Mouse (Mus musculus): Measurements from ENCODE around the gene Gp9.
"Not testable (repeated sequence)": the region's sequence is repeated elsewhere in the genome, so short reads cannot be mapped to it uniquely, and the experiment has no call there.

The Gp9 gene

GRCm38 (mm10) chr6:87750184-87750910 is 27.5 kb upstream of the Gp9 start:
- no peak for DNase-seq (ENCODE audit: low spot score in 2 of 2)

- no peak for DNase-seq (ENCODE audit: low spot score in 2 of 2)
Observed at GRCm38 (mm10) chr6:87751574-87751973, 26.3 kb upstream of the Gp9 start.

GRCm38 (mm10) chr6:87755196-87755595 is 22.7 kb upstream of the Gp9 start:
- DNase-seq (ENCODE audit: low spot score in 2 of 2), result no peak

- no peak for DNase-seq (ENCODE audit: low spot score in 2 of 2)
Observed at GRCm38 (mm10) chr6:87756896-87757295, 21.0 kb upstream of the Gp9 start.

GRCm38 (mm10) chr6:87759404-87759803 is 18.5 kb upstream of the Gp9 start:
- no peak for DNase-seq (ENCODE audit: low spot score in 2 of 2)

- DNase-seq (ENCODE audit: low spot score in 2 of 2), result no peak
Observed at GRCm38 (mm10) chr6:87759850-87760249, 18.0 kb upstream of the Gp9 start.

- no peak for DNase-seq (ENCODE audit: low spot score in 2 of 2)
Observed at GRCm38 (mm10) chr6:87762161-87762560, 15.7 kb upstream of the Gp9 start.

- no peak for DNase-seq (ENCODE audit: low spot score in 2 of 2)
Observed at GRCm38 (mm10) chr6:87763376-87764280, 14.2 kb upstream of the Gp9 start.

GRCm38 (mm10) chr6:87764296-87764695 is 13.6 kb upstream of the Gp9 start:
- DNase-seq (ENCODE audit: low spot score in 2 of 2), result not testable (repeated sequence)

GRCm38 (mm10) chr6:87770626-87771025 is 7.2 kb upstream of the Gp9 start:
- DNase-seq (ENCODE audit: low spot score in 2 of 2), result no peak

- no peak for DNase-seq (ENCODE audit: low spot score in 2 of 2)
Observed at GRCm38 (mm10) chr6:87774466-87774865, 3.4 kb upstream of the Gp9 start.

GRCm38 (mm10) chr6:87774909-87775308 is 3.0 kb upstream of the Gp9 start:
- DNase-seq (ENCODE audit: low spot score in 2 of 2), result no peak

- no peak for DNase-seq (ENCODE audit: low spot score in 2 of 2)
Observed at GRCm38 (mm10) chr6:87775588-87776245, 2.2 kb upstream of the Gp9 start.

GRCm38 (mm10) chr6:87776663-87777062 is 1.2 kb upstream of the Gp9 start:
- DNase-seq (ENCODE audit: low spot score in 2 of 2), result no peak

GRCm38 (mm10) chr6:87778294-87779173 is 662 bp downstream of the Gp9 start:
- DNase-seq (ENCODE audit: low spot score in 2 of 2), result no peak

- DNase-seq (ENCODE audit: low spot score in 2 of 2), result no peak
Observed at GRCm38 (mm10) chr6:87779174-87780165, 1.6 kb downstream of the Gp9 start.

GRCm38 (mm10) chr6:87780546-87781301 is 2.9 kb downstream of the Gp9 start:
- DNase-seq (ENCODE audit: low spot score in 2 of 2), result no peak

GRCm38 (mm10) chr6:87784033-87784432 is 6.2 kb downstream of the Gp9 start:
- DNase-seq (ENCODE audit: low spot score in 2 of 2), result no peak

GRCm38 (mm10) chr6:87786621-87787020 is 8.7 kb downstream of the Gp9 start:
- DNase-seq (ENCODE audit: low spot score in 2 of 2), result no peak
